Mouse (Mus musculus) left cerebral cortex, postnatal 10 days (tissue): ENCODE measurements around the gene Chchd6. TPM values are rescaled to one million over a fixed set of nuclear protein-coding genes. Genes with fewer than 3 reads are reported as not detected.

Experiments used
- DNase-seq, 2 experiments: peaks; one replicate each; pipeline ENCODE4 v3.0.0; 2021 to 2022; ENCODE audit warnings: low spot score in 2 of 2, mixed read lengths in 1 of 2; ENCODE audit errors: extremely low spot score in 1 of 2
- intact Hi-C: fragments of 180-260 bp; cut with DNase I; formaldehyde crosslinking; loops from one replicate; pipeline ENCODE4 v1.15.1; 2025
- total RNA-seq, 2 experiments: library from RNA; stranded (reverse); gene quantifications; 2 replicates each; pipeline ENCODE4 v1.2.3; 2021

The Chchd6 gene
- total RNA-seq, 2 experiments from 2014 or later: 82.4 to 85.6 TPM

- intact Hi-C loops: no loop called here
- DNase-seq: no peak
Observed at GRCm38 (mm10) chr6:89549157-89549556, 46.3 kb downstream of the Chchd6 start.

GRCm38 (mm10) chr6:89547951-89548350, 47.5 kb downstream of the Chchd6 start:
- intact Hi-C loops: no loop called here

GRCm38 (mm10) chr6:89538102-89538751, 57.2 kb downstream of the Chchd6 start:
- intact Hi-C loops: no loop called here
- DNase-seq: no peak

More at GRCm38 (mm10) chr6:89547951-89548350, 47.5 kb downstream of the Chchd6 start:
- DNase-seq: no peak

GRCm38 (mm10) chr6:89535626-89536225, 59.7 kb downstream of the Chchd6 start:
- intact Hi-C loops: no loop called here
- DNase-seq: no peak

- intact Hi-C loops: no loop called here
- DNase-seq: no peak
Observed at GRCm38 (mm10) chr6:89524766-89525165, 70.7 kb downstream of the Chchd6 start.

GRCm38 (mm10) chr6:89510154-89510553, 85.3 kb downstream of the Chchd6 start:
- intact Hi-C loops: no loop called here
- DNase-seq: no peak

GRCm38 (mm10) chr6:89508725-89509124, 86.7 kb downstream of the Chchd6 start:
- intact Hi-C loops: no loop called here
- no peak for DNase-seq

- DNase-seq: no peak
- intact Hi-C loops: no loop called here
Observed at GRCm38 (mm10) chr6:89508263-89508662, 87.2 kb downstream of the Chchd6 start.

GRCm38 (mm10) chr6:89499961-89500360, 95.5 kb downstream of the Chchd6 start:
- intact Hi-C loops: no loop called here

GRCm38 (mm10) chr6:89498764-89499516, 96.5 kb downstream of the Chchd6 start:
- intact Hi-C loops: no loop called here
- DNase-seq: peak in 1 of 2 experiments; percentile 32

More at GRCm38 (mm10) chr6:89499961-89500360, 95.5 kb downstream of the Chchd6 start:
- no peak for DNase-seq

GRCm38 (mm10) chr6:89496916-89497315, 98.5 kb downstream of the Chchd6 start:
- intact Hi-C loops: no loop called here
- no peak for DNase-seq

- intact Hi-C loops: no loop called here
- DNase-seq: no peak
Observed at GRCm38 (mm10) chr6:89492368-89492767, 103.1 kb downstream of the Chchd6 start.

- DNase-seq: no peak
- intact Hi-C loops: no loop called here
Observed at GRCm38 (mm10) chr6:89490369-89490768, 105.1 kb downstream of the Chchd6 start.

- intact Hi-C loops: no loop called here
- no peak for DNase-seq
Observed at GRCm38 (mm10) chr6:89489533-89489932, 105.9 kb downstream of the Chchd6 start.

GRCm38 (mm10) chr6:89486055-89486454, 109.4 kb downstream of the Chchd6 start:
- DNase-seq: no peak
- intact Hi-C loops: no loop called here

GRCm38 (mm10) chr6:89481192-89481591, 114.3 kb downstream of the Chchd6 start:
- intact Hi-C loops: no loop called here

GRCm38 (mm10) chr6:89467908-89468307, 127.5 kb downstream of the Chchd6 start:
- DNase-seq: no peak
- intact Hi-C loops: loop anchor here (5.0 to 10.0 kb wide), 2 partner anchors 106 to 533 kb away; partner anchors contain the start of gene Plxna1

More at GRCm38 (mm10) chr6:89481192-89481591, 114.3 kb downstream of the Chchd6 start:
- DNase-seq: no peak

GRCm38 (mm10) chr6:89467290-89467689, 128.2 kb downstream of the Chchd6 start:
- no peak for DNase-seq
- intact Hi-C loops: loop anchor here (5.0 to 10.0 kb wide), 2 partner anchors 105 to 532 kb away; partner anchors contain the start of gene Plxna1

- no peak for DNase-seq
- intact Hi-C loops: loop anchor here (5.0 to 10.0 kb wide), 2 partner anchors 105 to 532 kb away; partner anchors contain the start of gene Plxna1
Observed at GRCm38 (mm10) chr6:89466875-89467274, 128.6 kb downstream of the Chchd6 start.
